Mouse (Mus musculus): ENCODE data around the gene Bcor. TPM values are rescaled to one million over a fixed set of nuclear protein-coding genes. Genes with fewer than 3 reads are reported as not detected.
A peak's percentile ranks its signal among the peaks of the same experiment; 100 is the strongest.

Gene Bcor
- polyA plus RNA-seq, 1 experiment from 2014 or later, result 23.0 TPM

DNA sequence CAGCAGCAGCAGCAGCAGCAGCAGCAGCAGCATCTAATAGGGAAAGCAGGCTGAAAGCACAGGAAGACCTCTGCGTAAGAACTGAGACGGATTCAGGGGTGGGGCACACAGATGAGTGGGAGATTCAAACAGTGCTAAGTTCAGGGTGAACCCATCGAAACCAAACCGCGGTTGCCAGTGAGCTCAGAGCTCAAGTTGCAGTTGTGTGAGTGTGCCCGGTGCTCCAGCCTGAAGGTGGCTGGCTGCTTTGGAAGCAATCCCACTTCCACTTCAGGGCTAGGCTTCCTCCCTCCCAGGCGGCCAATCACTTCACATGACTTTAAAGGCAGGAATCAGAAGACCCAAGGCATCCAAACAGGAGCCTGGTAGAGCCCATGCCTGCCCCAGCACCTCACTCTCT, 44.0 kb downstream of the Bcor start:
- no peaks in the 10 kb centered on the region for H3K4me1 ChIP-seq
- WGBS, result 39% methylated on average over 7 of the region's 7 CpGs
- H3K9me3 ChIP-seq, result no peaks in the 10 kb centered on the region
- no peak for ATAC-seq (ENCODE audit: low FRiP score, low read depth)
- no peaks in the 10 kb centered on the region for H3K27me3 ChIP-seq (replicated peaks)
- H3K36me3 ChIP-seq, result no peaks in the 10 kb centered on the region
- H3K9ac ChIP-seq, result no peak overlapping the region
- H3K27ac ChIP-seq, result no peak overlapping the region
- H3K4me2 ChIP-seq (replicated peaks), result no peak overlapping the region
- no peak overlapping the region for H3K4me3 ChIP-seq

DNA sequence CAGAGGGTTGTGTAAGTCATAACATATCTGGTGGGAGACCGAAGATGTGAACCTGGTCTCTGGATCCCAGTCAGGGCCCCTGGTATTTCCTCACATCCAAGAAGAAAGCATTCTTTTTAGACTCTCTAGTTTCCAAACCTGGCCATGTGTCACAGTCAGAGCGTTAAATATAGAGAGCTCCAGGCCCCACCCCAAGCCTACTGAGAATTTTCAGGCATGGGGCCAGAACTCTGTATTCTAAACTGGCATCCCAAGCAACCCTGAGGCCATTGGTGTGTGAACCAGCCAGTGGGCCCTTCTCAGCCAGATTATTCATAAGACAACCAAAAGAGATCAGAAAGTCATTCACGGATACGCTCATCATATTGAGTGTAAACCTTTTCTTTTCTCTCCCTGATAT, 48.0 kb downstream of the Bcor start:
- Histone ChIP-seq H3K27me3 (replicated peaks) (no peaks in the 10 kb centered on the region), H3K36me3 (no peaks in the 10 kb centered on the region), H3K4me3 (no peak overlapping the region), H3K9ac (no peak overlapping the region), H3K9me3 (no peaks in the 10 kb centered on the region), H3K4me1 (no peaks in the 10 kb centered on the region), H3K4me2 (replicated peaks) (no peak overlapping the region), H3K27ac (no peak overlapping the region)
- no peak for ATAC-seq (ENCODE audit: low FRiP score, low read depth)
- 88% methylated on average over 4 of the region's 4 CpGs for WGBS

DNA sequence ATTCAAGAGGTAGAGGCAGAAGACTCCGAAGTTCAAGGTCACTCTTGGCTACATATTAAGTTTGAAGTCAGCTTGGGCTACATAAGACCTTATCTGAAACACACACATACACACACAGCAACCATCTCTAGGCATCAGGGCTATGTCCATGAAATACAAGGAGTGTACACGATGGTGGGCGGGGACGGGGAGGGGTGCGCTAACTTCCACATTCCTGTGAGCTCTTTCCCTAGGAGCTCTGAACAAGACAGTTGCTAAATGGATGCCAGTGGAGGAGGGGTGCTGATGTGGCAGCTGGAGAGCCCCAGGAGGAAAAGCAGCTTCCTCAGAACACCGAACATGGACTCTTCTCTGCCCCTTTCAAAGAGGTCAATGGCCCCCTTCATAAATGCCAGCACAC, 49.6 kb downstream of the Bcor start:
- 78% methylated on average over 6 of the region's 6 CpGs for WGBS
- H3K9ac ChIP-seq, result no peak overlapping the region
- no peaks in the 10 kb centered on the region for H3K4me1 ChIP-seq
- no peak overlapping the region for H3K4me3 ChIP-seq
- no peak overlapping the region for H3K27ac ChIP-seq
- H3K9me3 ChIP-seq, result no peaks in the 10 kb centered on the region
- no peaks in the 10 kb centered on the region for H3K36me3 ChIP-seq
- H3K27me3 ChIP-seq (replicated peaks), result no peaks in the 10 kb centered on the region
- no peak overlapping the region for H3K4me2 ChIP-seq (replicated peaks)
- no peak for ATAC-seq (ENCODE audit: low FRiP score, low read depth)

DNA sequence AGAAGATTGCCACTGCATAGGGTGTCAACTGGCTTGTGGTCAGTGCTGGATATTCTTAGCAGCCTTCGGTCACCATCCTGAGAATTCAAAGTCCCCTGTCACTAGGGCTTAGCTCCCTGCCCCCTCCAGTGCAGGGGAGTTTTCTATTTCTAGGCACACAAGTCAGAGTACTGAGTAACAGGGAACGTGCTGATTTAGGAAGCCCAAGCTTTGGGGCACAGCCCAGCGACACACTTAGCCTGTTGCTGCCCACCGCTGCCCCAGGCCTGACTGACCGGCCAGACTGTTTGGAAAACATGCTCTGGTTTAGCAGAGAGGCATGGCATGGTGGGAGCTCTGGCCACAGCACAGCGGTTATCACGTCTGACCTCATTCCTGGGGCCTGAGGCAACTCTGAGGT, 54.8 kb downstream of the Bcor start:
- 79% methylated on average over 7 of the region's 7 CpGs for WGBS
- H3K4me2 ChIP-seq (replicated peaks), result no peak overlapping the region
- H3K36me3 ChIP-seq, result no peaks in the 10 kb centered on the region
- no peaks in the 10 kb centered on the region for H3K27me3 ChIP-seq (replicated peaks)
- no peaks in the 10 kb centered on the region for H3K4me1 ChIP-seq
- no peak for ATAC-seq (ENCODE audit: low FRiP score, low read depth)
- H3K27ac ChIP-seq, result no peak overlapping the region
- no peaks in the 10 kb centered on the region for H3K9me3 ChIP-seq
- no peak overlapping the region for H3K4me3 ChIP-seq
- no peak overlapping the region for H3K9ac ChIP-seq

DNA sequence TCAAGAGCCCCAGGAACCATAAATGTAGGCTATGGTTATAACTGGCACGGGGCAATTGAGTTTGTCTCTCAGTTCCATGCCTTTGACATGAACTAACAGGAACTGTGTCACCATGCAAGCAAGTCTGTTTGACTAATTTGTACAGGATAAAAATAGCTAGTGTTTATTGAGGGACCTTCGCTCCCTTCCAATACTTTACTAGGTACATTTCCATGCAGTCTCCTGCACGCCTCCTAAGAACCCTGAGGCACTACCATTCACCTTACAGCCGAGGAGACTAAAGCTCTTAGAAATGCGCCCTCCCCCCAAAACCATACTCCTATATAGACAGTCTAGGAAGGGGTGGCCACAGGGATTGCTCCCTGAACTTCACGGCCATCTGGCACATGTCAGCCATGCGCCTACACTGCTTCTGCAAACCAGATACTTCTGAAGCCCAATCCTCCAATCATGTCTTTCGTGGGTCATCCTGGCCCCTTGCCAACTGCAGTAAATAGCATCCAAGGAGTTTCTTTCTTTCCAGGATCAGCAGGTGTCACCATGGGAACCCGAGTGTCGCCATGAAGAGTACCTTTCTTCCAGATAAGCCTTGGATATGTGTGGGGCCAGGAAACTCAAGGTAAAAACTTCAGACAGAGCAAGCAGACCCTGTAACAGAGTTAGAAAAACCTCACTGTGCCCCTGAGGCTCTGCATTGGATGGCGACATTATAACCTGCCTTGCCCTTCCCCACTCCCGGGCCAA, 63.2 kb downstream of the Bcor start:
- no peaks in the 10 kb centered on the region for H3K9me3 ChIP-seq
- no peak for ATAC-seq (ENCODE audit: low FRiP score, low read depth)
- no peak overlapping the region for H3K9ac ChIP-seq
- no peaks in the 10 kb centered on the region for H3K36me3 ChIP-seq
- H3K4me3 ChIP-seq, result no peak overlapping the region
- H3K27ac ChIP-seq, result no peak overlapping the region
- H3K4me2 ChIP-seq (replicated peaks), result no peak overlapping the region
- no peaks in the 10 kb centered on the region; the same call in 1 of the 2 replicates for H3K27me3 ChIP-seq (replicated peaks)
- 82% methylated on average over 12 of the region's 12 CpGs for WGBS
- no peaks in the 10 kb centered on the region; the same call in 1 of the 2 replicates for H3K4me1 ChIP-seq

DNA sequence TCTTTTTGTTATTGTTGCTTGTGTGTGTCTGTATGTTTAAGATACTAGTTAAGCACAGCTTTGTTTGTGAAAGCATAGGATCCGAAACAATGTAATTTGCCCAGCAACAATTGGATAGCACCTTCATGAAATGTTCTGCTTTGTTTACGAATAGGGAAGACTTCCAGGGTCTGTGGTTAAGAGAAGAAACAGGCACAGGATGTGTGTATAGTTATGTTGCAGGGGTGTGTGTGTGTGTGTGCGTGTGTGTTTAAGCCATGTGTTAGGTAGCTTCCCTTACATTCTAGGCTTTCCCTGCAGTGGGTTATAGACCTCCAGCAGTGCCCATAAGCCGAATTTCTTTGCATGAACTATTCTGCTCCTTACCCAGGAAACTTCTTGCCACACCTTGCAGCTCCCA, 66.8 kb downstream of the Bcor start:
- no peak overlapping the region for H3K4me2 ChIP-seq (replicated peaks)
- no peak overlapping the region for H3K9ac ChIP-seq
- no peaks in the 10 kb centered on the region for H3K36me3 ChIP-seq
- H3K9me3 ChIP-seq, result no peaks in the 10 kb centered on the region
- H3K27ac ChIP-seq, result no peak overlapping the region
- peaks cover 34% of the 10 kb centered on the region for H3K27me3 ChIP-seq (replicated peaks)
- no peak overlapping the region for H3K4me3 ChIP-seq
- WGBS, result 82% methylated on average over 4 of the region's 4 CpGs
- H3K4me1 ChIP-seq, result peaks cover 22% of the 10 kb centered on the region
- no peak for ATAC-seq (ENCODE audit: low FRiP score, low read depth)

DNA sequence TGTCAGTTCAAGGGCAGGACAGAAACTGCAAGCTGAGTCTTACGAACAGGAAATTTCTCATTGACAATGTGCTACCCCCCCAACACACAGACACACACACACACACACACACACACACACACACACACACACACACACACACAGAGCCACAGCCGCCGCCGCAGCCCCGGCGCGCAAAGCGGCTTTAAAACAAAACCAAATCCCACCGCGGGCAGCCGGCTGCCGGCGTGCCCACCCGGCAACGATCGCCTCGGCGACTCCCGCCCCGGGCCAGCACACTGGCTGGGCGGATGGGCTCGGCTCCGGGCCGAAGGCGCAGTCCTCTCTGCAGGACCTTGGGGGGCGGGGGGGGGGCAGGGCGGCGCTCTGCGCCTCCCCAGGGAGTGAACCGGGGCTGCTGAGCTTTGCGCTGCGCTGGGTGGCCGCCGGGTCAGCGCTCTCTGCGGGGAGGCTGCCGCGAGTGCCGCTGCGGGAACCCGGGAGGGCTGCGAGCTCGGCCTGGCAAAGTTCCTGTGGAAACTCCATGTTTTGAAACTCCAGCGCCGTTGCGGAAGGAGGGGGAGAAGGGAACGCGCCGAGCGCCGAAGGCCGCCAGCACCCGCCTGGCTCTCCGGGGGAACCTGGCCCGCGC, 68.6 kb downstream of the Bcor start:
- 2% methylated on average over 49 of the region's 56 CpGs for WGBS
- peak overlapping the region; percentile 69 for H3K9ac ChIP-seq
- peak overlapping the region; percentile 79 for H3K27ac ChIP-seq
- peak overlapping the region; percentile 85 for H3K4me2 ChIP-seq (replicated peaks)
- peak overlapping the region; percentile 48 for H3K4me3 ChIP-seq
- ATAC-seq (ENCODE audit: low FRiP score, low read depth), result no peak
- peaks cover 23% of the 10 kb centered on the region for H3K4me1 ChIP-seq
- no peaks in the 10 kb centered on the region for H3K9me3 ChIP-seq
- peaks cover 53% of the 10 kb centered on the region for H3K27me3 ChIP-seq (replicated peaks)
- no peaks in the 10 kb centered on the region for H3K36me3 ChIP-seq

DNA sequence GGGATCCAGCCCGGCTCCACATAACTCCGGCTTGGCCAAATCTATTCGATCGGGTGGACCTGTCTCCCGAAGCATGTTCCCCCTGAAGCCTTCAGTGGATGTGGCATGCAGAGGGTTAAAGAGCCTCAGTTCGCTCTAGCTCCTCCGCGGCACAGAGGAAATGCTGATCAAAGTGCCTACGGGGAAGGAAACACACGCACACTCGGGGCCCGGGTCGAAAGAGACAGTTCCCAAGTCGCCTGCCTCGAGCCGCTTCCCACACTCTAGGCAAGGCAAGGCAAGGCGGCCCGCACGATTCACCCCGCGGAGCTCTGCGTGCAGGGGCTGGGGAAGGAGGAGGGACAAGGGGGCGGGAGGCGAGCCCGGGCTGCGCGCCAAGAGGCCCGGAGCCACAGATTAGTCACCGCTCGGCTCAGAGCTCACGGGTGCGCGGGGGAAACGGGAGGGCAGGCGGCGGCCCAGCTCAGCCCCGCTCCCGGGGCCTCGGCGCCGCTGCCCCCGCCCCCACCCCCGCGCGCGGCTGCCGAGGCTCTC, 69.2 kb downstream of the Bcor start:
- Histone ChIP-seq H3K4me2 (replicated peaks) (peak overlapping the region; percentile 85), H3K27me3 (replicated peaks) (peaks cover 57% of the 10 kb centered on the region), H3K36me3 (no peaks in the 10 kb centered on the region), H3K9ac (peak overlapping the region; percentile 69), H3K9me3 (no peaks in the 10 kb centered on the region), H3K4me1 (peaks cover 25% of the 10 kb centered on the region), H3K4me3 (peak overlapping the region; percentile 48), H3K27ac (peak overlapping the region; percentile 79)
- ATAC-seq (ENCODE audit: low FRiP score, low read depth), result peak; percentile 62
- under 1% methylated on average over 20 of the region's 47 CpGs for WGBS

DNA sequence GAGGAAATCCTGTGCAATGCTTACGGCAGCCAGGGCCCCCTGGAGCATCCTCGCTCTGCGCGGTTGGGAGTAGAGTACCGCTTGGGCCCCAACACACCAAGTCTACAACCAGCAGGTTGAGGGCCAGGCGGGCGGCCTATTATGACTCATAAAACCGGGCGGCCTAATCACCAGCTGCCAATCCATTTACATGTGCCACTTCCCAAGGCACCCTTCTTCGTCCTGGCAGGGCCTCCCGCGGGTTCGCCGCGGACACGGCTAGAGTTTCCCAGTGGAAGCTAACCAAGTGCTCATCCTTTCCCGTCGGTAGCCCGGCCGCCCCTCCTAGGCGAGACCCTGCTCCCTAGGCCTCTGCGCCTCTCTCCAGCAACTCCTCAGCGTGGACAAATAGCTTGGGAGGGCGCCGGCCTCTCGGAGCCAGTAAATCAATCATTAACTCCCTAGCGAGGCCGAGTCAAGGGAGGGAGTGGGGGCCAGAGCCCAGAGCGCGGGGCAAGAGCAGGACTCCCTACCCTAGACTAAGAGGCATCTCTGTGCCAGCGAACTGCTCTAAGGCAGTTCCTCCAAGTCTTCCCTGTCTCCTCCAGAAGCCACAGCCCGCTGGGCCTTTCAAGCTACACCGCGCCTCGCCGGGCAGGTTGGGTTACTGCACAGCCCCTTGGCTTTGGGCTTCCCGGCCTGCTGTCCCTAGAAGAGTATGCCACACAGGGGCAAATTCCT, 69.8 kb downstream of the Bcor start:
- Histone ChIP-seq H3K27ac (peak overlapping the region; percentile 79), H3K9ac (peak overlapping the region; percentile 69; the same call in 1 of the 2 replicates), H3K4me1 (peaks cover 31% of the 10 kb centered on the region), H3K4me2 (replicated peaks) (peak overlapping the region; percentile 85), H3K27me3 (replicated peaks) (peaks cover 60% of the 10 kb centered on the region), H3K36me3 (no peaks in the 10 kb centered on the region), H3K4me3 (no peak overlapping the region), H3K9me3 (no peaks in the 10 kb centered on the region)
- WGBS, result 2% methylated on average over 36 of the region's 37 CpGs
- ATAC-seq (ENCODE audit: low FRiP score, low read depth), result peak; percentile 11

DNA sequence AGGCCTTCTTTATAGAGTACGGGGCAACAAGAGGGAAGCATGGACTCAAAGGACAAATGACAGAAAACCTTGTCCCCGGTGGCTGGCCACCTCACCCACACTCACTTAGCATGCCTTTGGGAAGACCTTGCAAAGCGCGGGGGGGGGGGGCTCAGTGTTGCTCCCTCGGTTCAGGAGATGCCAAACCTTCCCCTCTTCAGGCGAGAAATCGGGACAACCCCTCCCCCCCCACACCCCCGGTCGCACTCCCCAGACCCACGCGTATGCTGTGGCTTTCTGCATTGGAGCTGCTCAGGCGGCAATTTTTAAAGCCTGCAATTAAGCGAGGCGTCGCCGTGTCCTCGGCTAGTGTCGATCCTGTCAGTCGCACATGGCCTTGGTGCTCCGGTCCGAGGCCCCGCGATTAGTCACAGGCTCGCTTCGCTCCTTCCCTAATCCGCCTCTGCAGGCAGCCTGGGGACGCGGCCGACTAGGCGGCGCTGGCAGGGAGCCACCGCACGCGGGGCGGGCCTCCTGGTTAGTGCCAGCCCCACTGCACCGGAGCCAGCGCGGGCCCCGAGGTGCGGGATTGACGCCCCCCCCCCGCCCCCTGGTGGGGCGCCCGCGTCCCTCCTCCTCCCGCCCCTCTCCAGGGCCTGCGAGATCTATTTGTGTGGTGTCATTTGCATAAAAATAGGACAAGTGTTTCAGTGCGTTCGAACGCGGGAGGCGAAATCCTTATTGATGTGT, 70.6 kb downstream of the Bcor start:
- WGBS, result 2% methylated on average over 51 of the region's 52 CpGs
- ATAC-seq (ENCODE audit: low FRiP score, low read depth), result peak; percentile 38
- 0 out of 2 replicates have a peak overlapping the region, but pooled peaks have one; percentile 3 for H3K4me3 ChIP-seq
- no peaks in the 10 kb centered on the region for H3K9me3 ChIP-seq
- peak overlapping the region; percentile 85 for H3K4me2 ChIP-seq (replicated peaks)
- peak overlapping the region; percentile 80 for H3K27ac ChIP-seq
- H3K9ac ChIP-seq, result 0 out of 2 replicates have a peak overlapping the region, but pooled peaks have one; percentile 35
- peaks cover 36% of the 10 kb centered on the region for H3K4me1 ChIP-seq
- H3K36me3 ChIP-seq, result no peaks in the 10 kb centered on the region
- H3K27me3 ChIP-seq (replicated peaks), result peaks cover 68% of the 10 kb centered on the region

DNA sequence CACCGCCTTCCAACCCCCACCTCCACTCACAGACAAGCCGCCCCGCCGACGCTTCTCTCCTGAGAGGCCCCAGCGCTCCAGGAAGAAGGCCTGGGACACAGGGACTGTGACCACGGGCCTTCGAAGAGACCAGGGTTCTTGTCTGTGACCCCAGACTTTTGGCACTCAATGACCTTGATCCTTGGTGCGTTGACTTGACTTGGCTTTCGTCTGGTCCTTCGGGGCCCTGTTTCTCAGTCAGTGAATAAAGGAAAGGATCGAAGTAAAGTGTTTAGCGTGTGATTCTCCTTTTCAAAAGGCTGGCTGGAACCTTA, 71.2 kb downstream of the Bcor start:
- H3K27me3 ChIP-seq (replicated peaks), result peaks cover 69% of the 10 kb centered on the region
- no peak for ATAC-seq (ENCODE audit: low FRiP score, low read depth)
- 0 out of 2 replicates have a peak overlapping the region, but pooled peaks have one; percentile 75 for H3K9ac ChIP-seq
- peak overlapping the region; percentile 85 for H3K4me2 ChIP-seq (replicated peaks)
- 0 out of 2 replicates have a peak overlapping the region, but pooled peaks have one; percentile 3 for H3K4me3 ChIP-seq
- no peaks in the 10 kb centered on the region for H3K9me3 ChIP-seq
- 5% methylated on average over 13 of the region's 13 CpGs for WGBS
- H3K4me1 ChIP-seq, result peaks cover 37% of the 10 kb centered on the region
- peak overlapping the region; percentile 80; the same call in 1 of the 2 replicates for H3K27ac ChIP-seq
- no peaks in the 10 kb centered on the region for H3K36me3 ChIP-seq

Data from neural tube, embryonic 12.5 days (tissue).